33 mouse cellular contexts compared by ENCODE assay signal in genomic region chr9:14951072-14951471, GRCm38 (mm10). TPM values are rescaled to one million over a fixed set of nuclear protein-coding genes. Genes with fewer than 3 reads are reported as not detected.
DNase-seq lines count a peak whose midpoint lies in the region; ATAC-seq lines count a peak whose summit lies in the region.
"Had no signal": no experiment of that assay in that cellular context is flagged by ENCODE, and none has a peak within 500 bp of the region (broad histone marks: within the 10 kb centered on the region; RNA-seq: fewer than 3 reads in every experiment).

No protein-coding gene starts in this region.

- no peak overlapping the region for H3K4me2 ChIP-seq in hindbrain, embryonic 12.5 days (replicated peaks)
- no peak overlapping the region for H3K4me2 ChIP-seq in hindbrain, embryonic 14.5 days (replicated peaks)
- H3K4me2 ChIP-seq in midbrain, embryonic 12.5 days (replicated peaks): no peak overlapping the region
- H3K4me2 ChIP-seq in midbrain, embryonic 11.5 days: no peak overlapping the region
- H3K4me2 ChIP-seq in neural tube, embryonic 15.5 days: no peak overlapping the region
- H3K4me2 ChIP-seq: embryonic facial prominence, embryonic 12.5 days; forebrain, embryonic 13.5 days; heart, embryonic 11.5 days; hindbrain, embryonic 15.5 days had no signal

- H3K4me1 ChIP-seq in hindbrain, embryonic 12.5 days: peaks cover 3% of the 10 kb centered on the region; the same call in 1 of the 2 replicates
- no peaks in the 10 kb centered on the region for H3K4me1 ChIP-seq in hindbrain, embryonic 14.5 days (replicated peaks; ENCODE audit: control insufficient read depth, insufficient read depth, low read length)
- H3K4me1 ChIP-seq in midbrain, embryonic 12.5 days: peaks cover 4% of the 10 kb centered on the region; the same call in 1 of the 2 replicates
- H3K4me1 ChIP-seq in midbrain, embryonic 11.5 days (ENCODE audit: control insufficient read depth, insufficient read depth, low read length): peaks cover 4% of the 10 kb centered on the region; the same call in 1 of the 2 replicates
- H3K4me1 ChIP-seq in neural tube, embryonic 15.5 days: no peaks in the 10 kb centered on the region
- H3K4me1 ChIP-seq: embryonic facial prominence, embryonic 12.5 days; forebrain, embryonic 13.5 days; hindbrain, embryonic 15.5 days had no signal

- peak; percentile 35 for ATAC-seq in hindbrain, embryonic 12.5 days (ENCODE audit: low FRiP score)
- no peak for ATAC-seq in hindbrain, embryonic 14.5 days (ENCODE audit: low FRiP score)
- ATAC-seq in midbrain, embryonic 12.5 days (ENCODE audit: low FRiP score, low read depth): no peak
- no peak for ATAC-seq in midbrain, embryonic 11.5 days (ENCODE audit: low FRiP score)
- 0 out of 2 replicates have a peak, but pooled peaks have one; percentile 24 for ATAC-seq in neural tube, embryonic 15.5 days (ENCODE audit: low FRiP score)
- ATAC-seq: forebrain, embryonic 13.5 days; forebrain, embryonic 16.5 days; inflammation-experienced regulatory T-cells, adult 6 months; intestine, embryonic 16.5 days; Patski had no signal

- no peaks in the 10 kb centered on the region for H3K36me3 ChIP-seq in hindbrain, embryonic 12.5 days
- H3K36me3 ChIP-seq in hindbrain, embryonic 14.5 days (replicated peaks; ENCODE audit: control insufficient read depth, insufficient read depth): no peaks in the 10 kb centered on the region
- H3K36me3 ChIP-seq in midbrain, embryonic 12.5 days: no peaks in the 10 kb centered on the region
- no peaks in the 10 kb centered on the region for H3K36me3 ChIP-seq in midbrain, embryonic 11.5 days (ENCODE audit: control insufficient read depth, insufficient read depth, low read length)
- no peaks in the 10 kb centered on the region for H3K36me3 ChIP-seq in neural tube, embryonic 15.5 days
- H3K36me3 ChIP-seq: embryonic facial prominence, embryonic 12.5 days; G1E; hindbrain, embryonic 15.5 days had no signal

- peak overlapping the region; percentile 44 for H3K27ac ChIP-seq in hindbrain, embryonic 12.5 days
- H3K27ac ChIP-seq in hindbrain, embryonic 14.5 days: no peak overlapping the region
- 0 out of 2 replicates have a peak overlapping the region, but pooled peaks have one; percentile 3 for H3K27ac ChIP-seq in midbrain, embryonic 12.5 days (replicated peaks)
- H3K27ac ChIP-seq in midbrain, embryonic 11.5 days (ENCODE audit: low read depth, low read length): no peak overlapping the region
- no peak overlapping the region for H3K27ac ChIP-seq in neural tube, embryonic 15.5 days (replicated peaks)
- H3K27ac ChIP-seq: embryonic facial prominence, embryonic 12.5 days; forebrain, embryonic 13.5 days; hindbrain, embryonic 15.5 days had no signal

- 55% methylated on average over 5 of the region's 5 CpGs for WGBS in hindbrain, embryonic 12.5 days
- WGBS in hindbrain, embryonic 14.5 days: 47% methylated on average over 5 of the region's 5 CpGs
- 49% methylated on average over 5 of the region's 5 CpGs for WGBS in midbrain, embryonic 12.5 days
- WGBS in midbrain, embryonic 11.5 days: 31% methylated on average over 5 of the region's 5 CpGs
- 45% methylated on average over 5 of the region's 5 CpGs for WGBS in neural tube, embryonic 15.5 days

- H3K9ac ChIP-seq in hindbrain, embryonic 12.5 days: no peak overlapping the region
- H3K9ac ChIP-seq in hindbrain, embryonic 14.5 days: no peak overlapping the region
- no peak overlapping the region for H3K9ac ChIP-seq in midbrain, embryonic 12.5 days (replicated peaks)
- H3K9ac ChIP-seq in midbrain, embryonic 11.5 days (ENCODE audit: low read length): no peak overlapping the region
- H3K9ac ChIP-seq in neural tube, embryonic 15.5 days (replicated peaks): no peak overlapping the region
- H3K9ac ChIP-seq: embryonic facial prominence, embryonic 12.5 days; forebrain, embryonic 13.5 days; hindbrain, embryonic 15.5 days had no signal

- peaks cover 3% of the 10 kb centered on the region; the same call in 1 of the 2 replicates for H3K9me3 ChIP-seq in hindbrain, embryonic 12.5 days (replicated peaks)
- H3K9me3 ChIP-seq in hindbrain, embryonic 14.5 days (ENCODE audit: control insufficient read depth, low read length): no peaks in the 10 kb centered on the region
- peaks cover 4% of the 10 kb centered on the region; the same call in 1 of the 2 replicates for H3K9me3 ChIP-seq in midbrain, embryonic 12.5 days
- peaks cover 7% of the 10 kb centered on the region; the same call in 1 of the 2 replicates for H3K9me3 ChIP-seq in midbrain, embryonic 11.5 days (ENCODE audit: control insufficient read depth, low read length)
- H3K9me3 ChIP-seq in neural tube, embryonic 15.5 days (replicated peaks): no peaks in the 10 kb centered on the region
- H3K9me3 ChIP-seq: G1E; hindbrain, embryonic 15.5 days had no signal

- intact Hi-C loops in heart, postnatal 36 days (cut with DNase I): no loop called here

- H3K4me3 ChIP-seq in hindbrain, embryonic 12.5 days: no peak overlapping the region
- H3K4me3 ChIP-seq in hindbrain, embryonic 14.5 days (replicated peaks; ENCODE audit: low read length): no peak overlapping the region
- no peak overlapping the region for H3K4me3 ChIP-seq in midbrain, embryonic 12.5 days
- H3K4me3 ChIP-seq in midbrain, embryonic 11.5 days (ENCODE audit: low read depth, low read length): no peak overlapping the region
- H3K4me3 ChIP-seq in neural tube, embryonic 15.5 days (replicated peaks): no peak overlapping the region
- H3K4me3 ChIP-seq: embryonic facial prominence, embryonic 12.5 days; erythroblast, embryonic 14.5 days; forebrain, embryonic 13.5 days; hindbrain, embryonic 15.5 days had no signal

- H3K27me3 ChIP-seq in hindbrain, embryonic 12.5 days: no peaks in the 10 kb centered on the region
- H3K27me3 ChIP-seq in hindbrain, embryonic 14.5 days (ENCODE audit: control insufficient read depth, insufficient read depth, low read length): no peaks in the 10 kb centered on the region
- H3K27me3 ChIP-seq in midbrain, embryonic 12.5 days: no peaks in the 10 kb centered on the region
- H3K27me3 ChIP-seq in midbrain, embryonic 11.5 days (ENCODE audit: control insufficient read depth, insufficient read depth, low read length): no peaks in the 10 kb centered on the region
- no peaks in the 10 kb centered on the region for H3K27me3 ChIP-seq in neural tube, embryonic 15.5 days (replicated peaks)
- H3K27me3 ChIP-seq: CH12.LX; embryonic facial prominence, embryonic 12.5 days; forebrain, embryonic 13.5 days; hindbrain, embryonic 15.5 days had no signal

- DNase-seq in heart, adult 11 months: peak; percentile 85
- DNase-seq in heart, postnatal 36 days: no peak
- no peak for DNase-seq in hindbrain, embryonic 14.5 days (ENCODE audit: low spot score)
- no peak for DNase-seq in midbrain, embryonic 11.5 days (ENCODE audit: low spot score, missing footprints)
- DNase-seq: adrenal gland, postnatal 10 days; adrenal gland, postnatal 36 days; B cell, adult 2 months; cerebellum, adult 18-20 months; cerebellum, adult 9-10 months; cerebellum, postnatal 14 days; gastrocnemius, postnatal 10 days; gastrocnemius, postnatal 36 days had no signal

RNA-seq across cellular contexts. Expression of gene Izumo1r, which starts 47.3 kb away (rescaled TPM):
- not detected for total RNA-seq in heart, postnatal 36 days (2021)
- polyA plus RNA-seq in hindbrain, embryonic 12.5 days (2016; fragmentation: Nextera tagmentation; extraction: Ambion mirVana): not detected in 2 replicates
- not detected in 2 replicates for polyA plus RNA-seq in hindbrain, embryonic 14.5 days (2014; fragmentation: Nextera tagmentation; extraction: Ambion mirVana)
- polyA plus RNA-seq in midbrain, embryonic 12.5 days (2016; fragmentation: Nextera tagmentation; extraction: Ambion mirVana): not detected in 2 replicates
- polyA plus RNA-seq in midbrain, embryonic 11.5 days (2014; fragmentation: Nextera tagmentation; extraction: Ambion mirVana): not detected in 2 replicates
- polyA plus RNA-seq in neural tube, embryonic 15.5 days (2015; fragmentation: Nextera tagmentation; extraction: Ambion mirVana): 1.9 TPM in 1 of 2 replicates, not detected in the other
- total RNA-seq: adrenal gland, adult 18-20 months; adrenal gland, postnatal 36 days; CH12.LX; gastrocnemius, adult 18-20 months; gastrocnemius, postnatal 10 days; gastrocnemius, postnatal 36 days; granulocyte monocyte progenitor cell, adult 5-6 weeks; heart, adult 8-10 months; heart, postnatal 25 days had no signal
- polyA plus RNA-seq: erythroblast, embryonic 14.5 days; forebrain, embryonic 13.5 days; forebrain, embryonic 16.5 days; G1E; heart, embryonic 11.5 days; heart, embryonic 14.5 days; heart, postnatal 0 days; hindbrain, embryonic 15.5 days; intestine, embryonic 16.5 days; Patski had no signal

Comparison
In these comparisons a context has a peak if more than half of its experiments do, and no peak if none do; other contexts are left out.
1. ATAC-seq: peak in hindbrain, embryonic 12.5 days (single experiment) and neural tube, embryonic 15.5 days (single experiment); none in hindbrain, embryonic 14.5 days (single experiment), midbrain, embryonic 12.5 days (single experiment) and midbrain, embryonic 11.5 days (single experiment).
2. H3K27ac ChIP-seq: peak in hindbrain, embryonic 12.5 days (single experiment) and midbrain, embryonic 12.5 days (single experiment); none in hindbrain, embryonic 14.5 days (single experiment), midbrain, embryonic 11.5 days (single experiment) and neural tube, embryonic 15.5 days (single experiment).